Mouse (Mus musculus) heart, embryonic 16.5 days (tissue): ENCODE results near the gene Calu. TPM values are rescaled to one million over a fixed set of nuclear protein-coding genes. Genes with fewer than 3 reads are reported as not detected.
"Not testable (repeated sequence)": the region's sequence is repeated elsewhere in the genome, so short reads cannot be mapped to it uniquely, and the experiment has no call there.

Experiments
- ATAC-seq: fragments of 200-750 bp; cut with Nextera tagmentation; replicated peaks from 2 replicates; pipeline ENCODE4 v1.8.0; 2017; ENCODE audit warnings: moderate number of reproducible peaks; ENCODE audit not compliant: insufficient read depth, low FRiP score; ENCODE audit errors: extremely low read depth
- H3K27ac ChIP-seq: fragments of 300-500 bp; sonication (generic); 2 replicates; pipeline ENCODE4 v1.5.1; 2014; ENCODE audit warnings: mild to moderate bottlenecking, low read length, control low read depth, moderate library complexity
- H3K27me3 ChIP-seq: fragments of 300-500 bp; sonication (generic); 2 replicates; pipeline ENCODE4 v1.6.1; 2014; ENCODE audit warnings: low read length, mixed read lengths; ENCODE audit not compliant: control insufficient read depth, insufficient read depth
- H3K36me3 ChIP-seq: fragments of 300-500 bp; sonication (generic); 2 replicates; pipeline ENCODE4 v1.6.1; 2014; ENCODE audit not compliant: control insufficient read depth, insufficient read depth
- H3K4me1 ChIP-seq: fragments of 300-500 bp; sonication (generic); 2 replicates; pipeline ENCODE4 v1.6.1; 2014; ENCODE audit warnings: low read length, mixed read lengths; ENCODE audit not compliant: control insufficient read depth, insufficient read depth
- H3K4me2 ChIP-seq: fragments of 300-500 bp; sonication (generic); 2 replicates; pipeline ENCODE4 v1.6.1; 2014; ENCODE audit warnings: low read depth, mild to moderate bottlenecking, control low read depth, low read length
- H3K4me3 ChIP-seq: fragments of 300-500 bp; sonication (generic); 2 replicates; pipeline ENCODE4 v1.5.1; 2014; ENCODE audit warnings: mild to moderate bottlenecking, control low read depth, low read length
- H3K9ac ChIP-seq: fragments of 300-500 bp; sonication (generic); 2 replicates; pipeline ENCODE4 v1.6.1; 2014; ENCODE audit warnings: low read length, control low read depth
- H3K9me3 ChIP-seq: fragments of 300-500 bp; sonication (generic); replicated peaks from 2 replicates; pipeline ENCODE4 v1.6.1; 2016; ENCODE audit warnings: low read length; ENCODE audit not compliant: control insufficient read depth
- WGBS: fragments of 180-500 bp; shearing (Covaris S2); extraction: QIAGEN DNeasy Blood & Tissue Kit; methylation state at CpG from one replicate; pipeline ENCODE4 v1.1.7; 2014; 5-methylcytosine and 5-hydroxymethylcytosine counted together
- polyA plus RNA-seq: library from polyadenylated mRNA; unstranded; fragments of >200 nt; fragmentation: Nextera tagmentation; extraction: Ambion mirVana; gene quantifications from 2 replicates; pipeline ENCODE4 v1.2.1, GENCODE M21; 2015

Calu gene
- polyA plus RNA-seq, 1 experiment from 2014 or later: 403 TPM

GRCm38 (mm10) chr6:29379954-29380353, 32.1 kb downstream of the Calu start:
- 87% methylated on average over 6 of the region's 6 CpGs for WGBS
- H3K27ac ChIP-seq: no peak overlapping the region
- no peak overlapping the region for H3K4me2 ChIP-seq
- no peaks in the 10 kb centered on the region for H3K9me3 ChIP-seq
- H3K4me1 ChIP-seq: no peaks in the 10 kb centered on the region
- H3K4me3 ChIP-seq: no peak overlapping the region
- ATAC-seq: no peak
- no peaks in the 10 kb centered on the region for H3K27me3 ChIP-seq
- H3K36me3 ChIP-seq: peaks cover 21% of the 10 kb centered on the region
- no peak overlapping the region for H3K9ac ChIP-seq

- Histone ChIP-seq H3K27ac (no peak overlapping the region), H3K4me1 (peaks cover 4% of the 10 kb centered on the region), H3K4me2 (no peak overlapping the region), H3K27me3 (peaks cover 2% of the 10 kb centered on the region; the same call in 1 of the 2 replicates), H3K9me3 (no peaks in the 10 kb centered on the region), H3K4me3 (no peak overlapping the region), H3K9ac (no peak overlapping the region), H3K36me3 (peaks cover 4% of the 10 kb centered on the region; the same call in 1 of the 2 replicates)
- no peak for ATAC-seq
- WGBS: 77% methylated on average over 2 of the region's 2 CpGs
Observed at GRCm38 (mm10) chr6:29382442-29382841, 34.6 kb downstream of the Calu start.

- Histone ChIP-seq H3K9ac (peak within 1 kb of the TSS; percentile 63), H3K27ac (peak within 1 kb of the TSS; percentile 82), H3K4me3 (peak within 1 kb of the TSS; percentile 59), H3K27me3 (peaks cover 2% of the 10 kb centered on the region; the same call in 1 of the 2 replicates), H3K9me3 (no peaks in the 10 kb centered on the region), H3K36me3 (no peaks in the 10 kb centered on the region), H3K4me1 (peaks cover 17% of the 10 kb centered on the region), H3K4me2 (peak within 1 kb of the TSS; percentile 68)
- WGBS: 4% methylated on average over 12 of the region's 12 CpGs
- peak; percentile 77 for ATAC-seq
Observed at GRCm38 (mm10) chr6:29388052-29388518, 40.2 kb downstream of the Calu start, which contains the start of gene Opn1sw. Gene Opn1sw, minus strand, starts transcription at chr6:29388468.

- Histone ChIP-seq H3K4me1 (peaks cover 17% of the 10 kb centered on the region), H3K9ac (peak overlapping the region; percentile 63), H3K4me3 (peak overlapping the region; percentile 59), H3K27ac (peak overlapping the region; percentile 82), H3K27me3 (peaks cover 4% of the 10 kb centered on the region; the same call in 1 of the 2 replicates), H3K4me2 (peak overlapping the region; percentile 68), H3K9me3 (no peaks in the 10 kb centered on the region), H3K36me3 (no peaks in the 10 kb centered on the region)
- ATAC-seq: peak; percentile 95
- WGBS: 4% methylated on average over 11 of the region's 11 CpGs
Observed at GRCm38 (mm10) chr6:29388606-29389080, 40.8 kb downstream of the Calu start.

GRCm38 (mm10) chr6:29389425-29389824, 41.6 kb downstream of the Calu start:
- Histone ChIP-seq H3K4me3 (no peak overlapping the region), H3K27ac (no peak overlapping the region), H3K9me3 (no peaks in the 10 kb centered on the region), H3K4me1 (peaks cover 17% of the 10 kb centered on the region), H3K9ac (no peak overlapping the region), H3K4me2 (no peak overlapping the region), H3K36me3 (no peaks in the 10 kb centered on the region), H3K27me3 (peaks cover 5% of the 10 kb centered on the region; the same call in 1 of the 2 replicates)
- WGBS: 46% methylated on average over 9 of the region's 9 CpGs
- no peak for ATAC-seq

GRCm38 (mm10) chr6:29390500-29390899, 42.6 kb downstream of the Calu start:
- not testable (repeated sequence) for ATAC-seq
- WGBS: 86% methylated on average over 1 of the region's 1 CpGs

GRCm38 (mm10) chr6:29391241-29391640, 43.4 kb downstream of the Calu start:
- not testable (repeated sequence) for H3K9me3 ChIP-seq, H3K4me2 ChIP-seq, H3K27me3 ChIP-seq, H3K9ac ChIP-seq, H3K4me3 ChIP-seq, ATAC-seq, H3K36me3 ChIP-seq, H3K27ac ChIP-seq
- peaks cover 32% of the 10 kb centered on the region for H3K4me1 ChIP-seq
- WGBS: 70% methylated on average over 8 of the region's 8 CpGs

More at GRCm38 (mm10) chr6:29390500-29390899, 42.6 kb downstream of the Calu start:
- not testable (repeated sequence) for H3K4me2 ChIP-seq, H3K4me3 ChIP-seq, H3K36me3 ChIP-seq, H3K27ac ChIP-seq, H3K27me3 ChIP-seq, H3K9ac ChIP-seq, H3K9me3 ChIP-seq
- H3K4me1 ChIP-seq: peaks cover 27% of the 10 kb centered on the region

- no peak overlapping the region for H3K4me2 ChIP-seq
- no peak overlapping the region for H3K27ac ChIP-seq
- H3K9me3 ChIP-seq: no peaks in the 10 kb centered on the region
- WGBS: 64% methylated on average over 4 of the region's 4 CpGs
- H3K4me1 ChIP-seq: peaks cover 34% of the 10 kb centered on the region
- no peaks in the 10 kb centered on the region for H3K36me3 ChIP-seq
- no peak for ATAC-seq
- H3K9ac ChIP-seq: no peak overlapping the region
- H3K27me3 ChIP-seq: peaks cover 7% of the 10 kb centered on the region
- H3K4me3 ChIP-seq: no peak overlapping the region
Observed at GRCm38 (mm10) chr6:29391802-29392201, 43.9 kb downstream of the Calu start.

GRCm38 (mm10) chr6:29394286-29394685, 46.4 kb downstream of the Calu start:
- no peak overlapping the region for H3K4me2 ChIP-seq
- 74% methylated on average over 1 of the region's 1 CpGs for WGBS
- H3K4me3 ChIP-seq: no peak overlapping the region
- no peak for ATAC-seq
- H3K36me3 ChIP-seq: no peaks in the 10 kb centered on the region
- H3K27ac ChIP-seq: no peak overlapping the region
- H3K9ac ChIP-seq: no peak overlapping the region
- H3K4me1 ChIP-seq: peaks cover 23% of the 10 kb centered on the region
- H3K9me3 ChIP-seq: no peaks in the 10 kb centered on the region
- H3K27me3 ChIP-seq: peaks cover 5% of the 10 kb centered on the region
